Mouse (Mus musculus) ES-E14 (cell line): Measurements from ENCODE around the gene Sgsm3. TPM values are rescaled to one million over a fixed set of nuclear protein-coding genes. Genes with fewer than 3 reads are reported as not detected.

Experiments
- DNase-seq: peaks from one replicate; pipeline ENCODE4 v3.0.0-alpha.2; 2013; ENCODE audit warnings: low read depth, low spot score
- H3K27ac ChIP-seq: 2 replicates; pipeline ENCODE4 v1.5.1; 2012; ENCODE audit warnings: low read depth, mild to moderate bottlenecking, low read length, moderate library complexity, mixed read lengths; ENCODE audit not compliant: poor library complexity, insufficient read depth, severe bottlenecking
- H3K36me3 ChIP-seq: 2 replicates; pipeline ENCODE4 v1.6.1; 2012; ENCODE audit warnings: mild to moderate bottlenecking, low read length, moderate library complexity, mixed read lengths; ENCODE audit not compliant: control insufficient read depth, poor library complexity, insufficient read depth, severe bottlenecking
- H3K4me1 ChIP-seq, 2 experiments: fragments of 150-350 bp in 1 of 2; sonication (generic) in 1 of 2; 2 replicates each; pipeline ENCODE4 v1.6.1; 2012; ENCODE audit warnings: low read length in 2 of 2, mild to moderate bottlenecking in 1 of 2, mixed read lengths in 1 of 2; ENCODE audit not compliant: control insufficient read depth in 2 of 2, insufficient read depth in 2 of 2, poor library complexity in 1 of 2
- H3K4me3 ChIP-seq, 2 experiments: fragments of 150-350 bp in 1 of 2; sonication (generic) in 1 of 2; 2 replicates each; pipeline ENCODE4 v1.5.1; 2012; ENCODE audit warnings: low read length in 2 of 2, low read depth in 1 of 2, mild to moderate bottlenecking in 1 of 2, mixed read lengths in 1 of 2; ENCODE audit not compliant: insufficient read depth in 1 of 2, poor library complexity in 1 of 2, severe bottlenecking in 1 of 2
- H3K9ac ChIP-seq: 2 replicates; pipeline ENCODE4 v1.6.1; 2012; ENCODE audit warnings: low read depth, mild to moderate bottlenecking, low read length, mixed read lengths; ENCODE audit not compliant: poor library complexity, insufficient read depth, severe bottlenecking
- H3K9me3 ChIP-seq: fragments of 150-350 bp; sonication (generic); 2 replicates; pipeline ENCODE4 v1.6.1; 2012; ENCODE audit warnings: low read depth, mild to moderate bottlenecking, low read length; ENCODE audit not compliant: control insufficient read depth, insufficient read depth
- CHD2 ChIP-seq: IDR thresholded peaks from 2 replicates; pipeline ENCODE4 v1.6.1; 2014; ENCODE audit warnings: mild to moderate bottlenecking, low read depth, low read length, inconsistent platforms
- HCFC1 ChIP-seq: IDR thresholded peaks from 2 replicates; pipeline ENCODE4 v1.6.1; 2012; ENCODE audit warnings: low read length, inconsistent platforms, borderline replicate concordance; ENCODE audit not compliant: insufficient read depth
- MAFK ChIP-seq: IDR thresholded peaks from 2 replicates; pipeline ENCODE4 v1.6.1; 2014; ENCODE audit warnings: mild to moderate bottlenecking, low read depth, low read length, inconsistent platforms; ENCODE audit not compliant: insufficient read depth
- ZC3H11A ChIP-seq: IDR thresholded peaks from 2 replicates; pipeline ENCODE4 v1.6.1; 2012; ENCODE audit warnings: low read depth, mild to moderate bottlenecking, inconsistent platforms, low read length, borderline replicate concordance
- ZNF384 ChIP-seq: IDR thresholded peaks from 2 replicates; pipeline ENCODE4 v1.6.1; 2012; ENCODE audit warnings: low read depth, low read length, inconsistent platforms
- in situ Hi-C, 2 experiments: fragments of 600-800 bp; cut with MboI; formaldehyde crosslinking; loops; one replicate each; pipeline ENCODE4 v1.15.1; 2025; ENCODE audit warnings: low sequenced_read_pairs in 2 of 2, inconsistent platforms in 1 of 2; ENCODE audit not compliant: unreplicated experiment in 2 of 2
- total RNA-seq: library from RNA; depleted of rRNA; stranded (reverse); fragments of 300-350 nt; gene quantifications from 2 replicates; pipeline ENCODE4 v1.2.3, GENCODE M21; 2012

Sgsm3 gene
- total RNA-seq, 1 experiment: 51.6 TPM

GRCm38 (mm10) chr15:81030891-81031425 lies 53.4 kb downstream of the Sgsm3 start:
- no peaks in the 10 kb centered on the region for H3K36me3 ChIP-seq
- no peak for DNase-seq
- TF ChIP-seq ZNF384 (no peak), MAFK (no peak), ZC3H11A (no peak), CHD2 (no peak), HCFC1 (no peak)
- no peak overlapping the region for H3K9ac ChIP-seq
- H3K27ac ChIP-seq: no peak overlapping the region
- in situ Hi-C loops: no loop called here
- no peaks in the 10 kb centered on the region for H3K9me3 ChIP-seq
- H3K4me3 ChIP-seq: no peak overlapping the region
- peaks cover 1 to 10% of the 10 kb centered on the region in 2 experiments; a peak in 2 of 4 replicates for H3K4me1 ChIP-seq

GRCm38 (mm10) chr15:81031611-81032010 lies 54.0 kb downstream of the Sgsm3 start:
- H3K27ac ChIP-seq: no peak overlapping the region
- H3K4me1 ChIP-seq: peaks cover 0 to 6% of the 10 kb centered on the region in 2 experiments; a peak in 1 of 4 replicates
- no peak for DNase-seq
- in situ Hi-C loops: no loop called here
- H3K9ac ChIP-seq: no peak overlapping the region
- H3K9me3 ChIP-seq: no peaks in the 10 kb centered on the region
- H3K36me3 ChIP-seq: no peaks in the 10 kb centered on the region
- H3K4me3 ChIP-seq: no peak overlapping the region
- TF ChIP-seq ZNF384 (no peak), CHD2 (no peak), ZC3H11A (no peak), MAFK (no peak), HCFC1 (no peak)

GRCm38 (mm10) chr15:81032941-81033629 lies 55.5 kb downstream of the Sgsm3 start:
- H3K27ac ChIP-seq: no peak overlapping the region
- H3K4me3 ChIP-seq: no peak overlapping the region
- in situ Hi-C loops: no loop called here
- peaks cover 0 to 3% of the 10 kb centered on the region in 2 experiments; a peak in 1 of 4 replicates for H3K4me1 ChIP-seq
- no peak for TF ChIP-seq HCFC1
- TF ChIP-seq MAFK: no peak
- TF ChIP-seq CHD2: no peak
- no peak for TF ChIP-seq ZNF384
- TF ChIP-seq ZC3H11A: no peak
- no peaks in the 10 kb centered on the region for H3K9me3 ChIP-seq
- no peak for DNase-seq
- H3K9ac ChIP-seq: no peak overlapping the region
- no peaks in the 10 kb centered on the region for H3K36me3 ChIP-seq

GRCm38 (mm10) chr15:81034119-81034518 lies 56.6 kb downstream of the Sgsm3 start:
- in situ Hi-C loops: no loop called here
- peaks cover 0 to 3% of the 10 kb centered on the region in 2 experiments; a peak in 1 of 4 replicates for H3K4me1 ChIP-seq
- H3K9ac ChIP-seq: no peak overlapping the region
- DNase-seq: no peak
- no peaks in the 10 kb centered on the region for H3K36me3 ChIP-seq
- TF ChIP-seq ZNF384 (no peak), HCFC1 (no peak), CHD2 (no peak)
- no peaks in the 10 kb centered on the region for H3K9me3 ChIP-seq
- H3K27ac ChIP-seq: no peak overlapping the region
- H3K4me3 ChIP-seq: no peak overlapping the region
